Mouse (Mus musculus) large intestine, adult 2 months (tissue): ENCODE measurements around the gene Rsph4a. TPM values are rescaled to one million over a fixed set of nuclear protein-coding genes. Genes with fewer than 3 reads are reported as not detected.
"Not testable (repeated sequence)": the region's sequence is repeated elsewhere in the genome, so short reads cannot be mapped to it uniquely, and the experiment has no call there.

ENCODE experiments used
- DNase-seq: peaks from one replicate; pipeline ENCODE4 v3.0.0-alpha.2; 2012; ENCODE audit warnings: low read depth, low spot score
- WGBS: fragments of 180-500 bp; shearing (Covaris S2); methylation state at CpG from one replicate; pipeline ENCODE4 v1.1.7; 2018; 5-methylcytosine and 5-hydroxymethylcytosine counted together
- polyA plus RNA-seq: library from polyadenylated mRNA; depleted of rRNA; stranded (reverse); fragments of >200 nt; gene quantifications from 2 replicates; pipeline ENCODE4 v1.2.3, GENCODE M21; 2012; rRNA removed

The Rsph4a gene
- polyA plus RNA-seq: 0.04 TPM in 1 of 2 replicates, not detected in the other

DNA sequence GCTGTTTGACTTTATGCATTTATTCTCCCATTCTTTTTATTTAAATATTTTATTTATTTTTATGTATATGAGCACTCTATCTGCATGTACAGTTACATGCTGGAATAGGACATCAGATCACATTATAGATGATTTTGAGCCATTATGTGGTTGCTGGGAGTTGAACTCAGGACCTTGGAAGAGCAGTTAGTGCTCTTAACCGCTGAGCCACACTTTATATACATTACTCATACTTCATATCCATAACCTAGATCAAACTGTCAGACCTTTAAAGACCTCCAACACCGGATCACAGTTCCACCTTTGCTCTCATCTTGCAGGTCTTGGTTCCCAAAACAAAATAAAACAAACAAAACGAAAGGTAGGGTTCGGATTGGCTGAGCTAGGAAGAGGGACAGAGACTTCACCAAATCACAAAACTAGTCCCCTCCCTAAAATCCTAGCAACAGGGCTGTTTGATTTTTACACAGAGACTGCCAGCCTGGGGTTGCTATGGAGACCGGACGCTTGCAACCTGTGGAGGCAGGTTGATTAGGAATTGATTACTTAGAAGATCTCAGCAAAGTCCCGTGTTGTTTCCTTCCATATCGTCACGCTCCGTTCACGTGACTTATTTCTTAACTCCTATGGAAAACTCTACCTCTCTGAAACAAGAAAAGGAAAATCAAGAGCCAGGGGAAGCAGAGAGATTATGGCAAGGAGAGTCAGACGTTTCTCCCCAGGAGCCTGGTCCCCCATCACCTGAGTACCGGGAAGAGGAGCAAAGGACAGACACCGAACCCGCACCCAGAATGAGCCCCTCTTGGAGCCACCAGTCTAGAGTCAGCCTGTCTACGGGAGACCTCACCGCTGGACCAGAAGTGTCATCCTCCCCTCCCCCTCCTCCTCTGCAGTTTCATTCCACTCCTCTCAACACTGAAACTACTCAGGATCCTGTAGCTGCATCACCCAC lies at the start of gene Rsph4a:
Gene Rsph4a, plus strand, starts transcription at position 582 of the 952 bp plus-strand sequence.
- peak; percentile 7 for DNase-seq
- 6% methylated on average over 17 of the region's 17 CpGs for WGBS

DNA sequence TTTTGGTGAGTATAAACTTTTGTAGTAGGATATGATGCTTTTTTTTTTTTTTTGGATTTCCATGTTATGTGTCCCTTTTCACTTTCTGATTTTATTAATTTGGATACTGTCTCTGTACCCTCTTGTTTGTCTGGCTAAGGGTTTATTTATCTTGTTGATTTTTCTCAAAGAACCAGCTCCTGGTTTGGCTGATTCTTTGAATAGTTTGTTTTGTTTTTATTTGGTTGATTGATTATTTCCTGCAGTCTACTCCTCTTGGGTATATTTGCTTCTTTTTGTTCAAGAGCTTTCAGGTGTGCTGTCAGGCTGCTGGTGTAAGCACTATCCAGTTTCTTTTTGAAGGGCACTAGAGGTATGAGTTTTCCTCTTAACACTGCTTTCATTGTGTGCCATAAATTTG lies 47.5 kb upstream of the Rsph4a start, which contains the start of gene Sult3a1:
Gene Sult3a1, plus strand, starts transcription at position 301 of the 400 bp plus-strand sequence.
- DNase-seq: no peak

DNA sequence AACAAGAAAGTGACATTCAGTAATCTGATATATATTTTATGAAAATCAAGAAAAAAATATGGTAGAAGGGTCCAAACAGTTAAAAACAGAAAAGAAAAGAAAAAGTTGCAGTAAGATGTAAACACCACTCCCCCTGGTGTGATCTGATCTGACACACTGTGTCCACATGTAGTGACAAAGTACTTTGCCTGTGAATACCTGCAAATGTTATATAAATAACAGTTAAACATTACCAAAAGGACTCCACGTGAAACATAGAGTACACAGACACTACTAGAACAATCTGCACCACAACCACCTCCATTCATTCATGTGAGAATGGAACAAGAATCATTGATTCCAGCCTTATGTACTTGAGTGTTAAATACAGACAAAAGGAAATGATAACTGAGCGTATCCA lies 38.9 kb upstream of the Rsph4a start:
- DNase-seq: no peak
- WGBS: 46% methylated on average over 2 of the region's 2 CpGs

DNA sequence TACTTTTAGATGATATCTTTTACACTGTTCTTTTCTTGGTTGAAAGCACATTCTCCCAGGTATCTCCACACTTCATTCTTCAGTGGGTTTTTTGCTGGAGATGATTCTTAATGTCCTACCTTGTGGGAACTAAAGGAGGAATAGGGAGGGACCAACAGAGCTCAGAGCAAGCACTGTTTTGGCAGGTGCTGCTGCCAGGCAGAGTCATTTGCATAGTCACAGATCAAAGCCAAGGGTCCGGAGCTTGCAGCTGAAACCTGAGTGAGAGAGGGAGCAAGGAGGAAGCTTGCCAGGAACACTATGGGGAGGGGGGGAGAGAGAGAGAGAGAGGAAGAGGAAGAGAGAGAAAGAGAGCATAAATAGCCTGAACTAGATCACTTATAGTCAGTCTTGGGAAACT lies 34.5 kb upstream of the Rsph4a start:
- no peak for DNase-seq
- WGBS: 16% methylated on average over 1 of the region's 1 CpGs

DNA sequence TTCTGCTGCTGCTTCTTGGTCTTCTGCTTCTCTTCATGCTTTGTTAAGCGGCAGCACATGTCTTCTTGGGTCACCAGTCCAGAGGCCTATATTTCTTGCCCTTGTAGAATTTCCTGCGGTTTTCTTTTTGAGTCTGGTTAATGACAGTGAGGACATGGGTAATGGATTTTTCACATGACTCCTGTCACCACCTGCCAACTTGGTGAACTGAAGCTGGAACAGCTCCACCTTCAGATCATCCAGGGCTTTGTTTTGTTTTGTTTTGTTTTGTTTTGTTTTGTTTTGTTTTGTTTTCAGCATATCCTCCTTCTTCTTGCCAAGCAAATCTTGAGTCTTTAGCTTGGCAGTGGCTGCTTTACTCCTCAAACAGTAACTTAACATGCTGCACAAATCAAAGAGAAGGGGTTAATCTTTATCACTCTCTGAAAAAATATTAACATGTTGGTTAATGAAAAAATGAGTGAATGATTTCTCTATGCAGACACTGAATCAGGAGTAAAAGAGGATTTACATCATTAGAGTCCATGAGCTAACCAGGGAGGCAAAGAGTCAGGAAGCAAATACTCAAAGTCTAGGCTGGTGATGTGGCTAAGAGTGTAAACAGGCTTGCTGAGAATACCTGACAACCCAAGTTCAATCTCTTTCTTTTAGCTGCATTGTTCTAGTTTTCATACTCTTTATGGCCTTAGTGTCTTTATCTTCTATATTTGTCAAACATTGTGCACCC lies 32.1 kb upstream of the Rsph4a start:
- 88% methylated on average over 2 of the region's 2 CpGs for WGBS
- no peak for DNase-seq

DNA sequence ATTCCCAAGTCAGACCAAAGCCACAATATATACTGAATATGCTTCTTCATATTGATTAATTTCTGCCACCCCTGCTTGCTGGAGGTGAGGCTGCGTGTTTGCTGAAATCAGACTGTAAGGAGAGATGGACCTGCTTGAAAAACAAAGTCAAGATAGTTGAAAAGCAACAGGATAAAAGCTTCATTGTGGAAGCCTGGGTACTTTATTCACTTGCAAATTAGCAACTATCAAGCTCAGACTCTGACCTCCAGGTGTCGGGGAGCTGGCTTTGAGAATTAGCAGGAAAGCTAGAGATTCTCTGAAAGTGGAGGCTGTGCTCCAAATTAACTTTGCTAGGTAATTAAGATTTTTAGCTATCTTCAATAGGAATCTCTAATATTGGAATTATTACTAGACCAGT lies 22.5 kb upstream of the Rsph4a start:
- WGBS: 88% methylated on average over 2 of the region's 2 CpGs
- not testable (repeated sequence) for DNase-seq

DNA sequence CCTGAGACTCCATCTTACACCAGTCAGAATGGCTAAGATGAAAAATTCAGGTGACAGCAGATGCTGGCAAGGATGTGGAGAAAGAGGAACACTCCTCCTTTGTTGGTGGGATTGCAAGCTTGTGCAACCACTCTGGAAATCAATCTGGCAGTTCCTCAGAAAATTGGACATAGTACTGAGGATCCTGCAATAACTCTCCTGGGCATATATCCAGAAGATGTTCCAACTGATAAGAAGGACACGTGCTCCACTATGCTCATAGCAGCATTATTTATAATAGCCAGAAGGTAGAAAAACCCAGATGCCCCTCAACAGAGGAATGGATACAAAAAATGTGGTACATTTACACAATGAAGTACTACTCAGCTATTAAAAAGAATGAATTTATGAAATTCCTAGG lies 3.4 kb upstream of the Rsph4a start:
- not testable (repeated sequence) for DNase-seq
- 53% methylated on average over 1 of the region's 1 CpGs for WGBS

DNA sequence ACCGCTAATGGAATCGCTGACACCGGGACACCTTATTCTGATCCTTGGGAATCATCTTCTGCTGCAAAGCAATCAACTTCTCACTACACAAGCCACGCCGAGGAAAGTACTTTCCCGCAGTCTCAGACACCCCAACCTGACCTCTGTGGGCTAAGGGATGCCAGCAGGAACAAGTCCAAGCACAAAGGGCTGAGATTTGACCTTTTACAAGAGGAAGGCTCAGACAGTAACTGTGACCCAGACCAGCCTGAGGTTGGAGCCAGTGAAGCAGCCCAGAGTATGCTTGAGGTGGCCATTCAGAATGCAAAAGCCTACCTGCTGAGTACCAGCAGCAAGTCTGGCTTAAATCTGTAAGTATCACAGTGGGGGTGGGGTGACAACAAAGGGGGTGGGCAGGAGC lies 578 bp downstream of the Rsph4a start:
- DNase-seq: no peak
- WGBS: 8% methylated on average over 6 of the region's 6 CpGs

DNA sequence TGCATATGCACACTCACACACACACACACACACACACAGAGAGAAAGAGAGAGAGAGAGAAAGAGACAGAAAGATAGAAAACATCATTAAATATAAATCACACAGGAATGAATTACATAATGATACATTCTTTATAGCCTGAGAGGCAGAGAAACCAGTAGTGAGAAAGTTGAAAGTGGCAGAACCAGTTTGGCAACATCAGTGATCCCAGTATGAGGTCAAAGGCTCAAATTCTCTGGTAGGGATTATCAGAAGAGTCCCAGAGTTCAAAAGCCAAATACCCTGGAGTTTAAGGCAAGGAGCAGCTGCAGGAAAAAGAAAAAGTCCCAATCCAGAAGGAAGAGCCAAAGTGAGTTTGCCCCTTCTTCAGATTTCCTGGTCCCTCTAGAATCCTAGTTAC lies 35.8 kb downstream of the Rsph4a start:
- peak; percentile 87 for DNase-seq

DNA sequence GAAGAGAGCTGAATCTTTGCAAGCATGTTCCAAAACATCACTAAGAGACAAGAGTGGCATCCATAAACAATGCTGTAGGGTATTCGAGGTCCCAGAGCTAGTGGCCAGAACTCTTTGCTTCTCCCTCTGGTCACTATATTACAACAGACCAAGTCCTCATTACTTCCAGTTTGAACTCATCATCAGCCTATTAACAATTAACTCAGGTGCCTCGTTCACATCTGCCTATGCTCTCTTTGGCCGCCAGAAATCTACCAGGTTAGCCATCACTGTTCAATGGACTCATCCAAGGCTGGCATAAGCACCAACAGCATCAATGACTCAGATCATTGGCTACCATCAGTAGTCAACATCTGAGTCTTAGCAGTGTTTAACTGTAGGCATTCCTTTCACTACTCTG lies 40.5 kb downstream of the Rsph4a start:
- DNase-seq: no peak
- 73% methylated on average over 3 of the region's 3 CpGs for WGBS

DNA sequence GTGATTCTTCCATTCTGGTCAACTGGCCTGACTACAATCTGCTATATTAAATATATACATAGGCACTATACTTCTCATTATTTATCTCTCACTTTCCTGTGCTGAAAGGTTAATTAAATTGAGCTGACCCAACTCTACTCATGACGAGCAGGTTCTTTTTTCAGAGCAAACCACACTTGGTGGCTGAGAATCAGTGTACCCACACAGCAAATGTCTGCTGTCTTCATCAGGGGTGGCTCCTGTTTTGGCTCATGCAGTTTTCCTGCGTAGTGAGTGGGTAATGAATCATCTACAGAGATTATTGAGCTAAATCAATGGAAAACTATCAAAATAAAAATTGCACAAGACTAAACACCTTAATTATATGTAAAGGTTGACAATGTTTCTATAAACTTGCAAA lies 41.4 kb downstream of the Rsph4a start:
- 85% methylated on average over 2 of the region's 2 CpGs for WGBS
- DNase-seq: no peak

DNA sequence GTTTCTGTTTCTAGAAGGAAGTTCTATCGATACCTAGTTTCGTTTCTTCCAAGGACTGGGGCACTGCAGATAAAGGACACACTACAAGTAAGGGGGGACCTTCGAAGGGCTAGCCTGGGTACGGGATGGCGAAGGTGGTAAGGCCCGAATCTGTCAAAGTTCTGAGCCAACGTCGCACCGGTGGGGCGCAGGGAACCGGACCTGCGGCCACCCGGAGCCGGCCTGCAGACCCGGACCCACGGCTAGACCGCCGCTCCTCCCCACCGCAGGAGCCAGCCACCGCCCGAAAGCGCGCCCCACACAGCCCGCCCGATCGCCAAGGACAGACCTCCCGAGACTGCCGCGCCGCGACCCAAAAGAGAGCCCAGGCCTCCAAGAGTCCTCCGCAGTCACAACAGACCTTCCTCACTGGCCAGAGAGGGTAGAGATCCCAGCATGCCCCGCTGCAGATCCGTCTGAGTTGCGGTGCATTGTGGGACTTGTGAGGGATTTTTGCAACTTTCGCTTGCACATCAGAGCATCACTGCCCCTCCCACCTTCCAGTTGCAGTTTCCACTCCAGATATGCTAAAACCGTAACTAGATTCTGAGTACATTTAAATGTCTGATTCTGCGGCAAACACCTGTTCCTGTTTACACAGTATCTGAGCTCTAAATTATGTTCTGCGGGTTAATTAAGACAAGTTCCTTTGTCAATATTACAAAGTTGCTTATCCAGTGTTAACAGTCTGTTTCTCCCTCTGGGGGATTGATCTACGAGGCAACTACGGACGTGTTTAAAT lies 46.1 kb downstream of the Rsph4a start, which contains the start of gene Zup1:
Gene Zup1, minus strand, starts transcription at position 467 of the 781 bp plus-strand sequence.
- DNase-seq: peak; percentile 62
- WGBS: under 1% methylated on average over 42 of the region's 42 CpGs

DNA sequence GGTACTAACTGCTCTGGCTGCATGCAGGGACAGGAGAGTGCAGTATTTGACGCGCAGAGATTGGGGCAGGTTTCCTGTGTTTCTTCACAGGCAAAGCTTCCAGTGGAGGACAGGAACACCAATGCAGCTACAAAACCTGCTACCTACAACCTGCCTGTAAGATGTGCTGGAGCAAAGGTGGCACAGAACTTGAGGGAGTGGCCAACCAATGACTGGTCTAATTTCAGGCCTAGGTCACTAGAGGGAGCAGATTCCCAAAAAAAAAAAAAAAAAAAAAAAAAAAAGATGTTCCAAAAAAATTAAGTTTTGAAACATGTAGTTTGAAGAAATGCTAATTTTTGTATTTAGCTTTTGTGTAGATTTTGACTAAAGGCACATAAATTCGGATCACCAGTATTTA lies 47.6 kb downstream of the Rsph4a start:
- WGBS: 90% methylated on average over 3 of the region's 3 CpGs
- no peak for DNase-seq

Other genes starting within 250 kb of the Rsph4a start
- gene Sult3a2, start 118.4 kb upstream of the Rsph4a start, polyA plus RNA-seq: not detected in 2 replicates
- gene Sult3a1, start 47.4 kb upstream of the Rsph4a start, polyA plus RNA-seq: not detected in 2 replicates
- gene Zup1, start 46.2 kb downstream of the Rsph4a start, polyA plus RNA-seq: 4.1 and 5.7 TPM in 2 replicates
- 15.0 and 20.2 TPM in 2 replicates for gene Rwdd1, start 114.5 kb downstream of the Rsph4a start, polyA plus RNA-seq
- gene Trappc3l, start 132.5 kb downstream of the Rsph4a start, polyA plus RNA-seq: not detected in 2 replicates
- not detected in 2 replicates for gene Calhm4, start 139.2 kb downstream of the Rsph4a start, polyA plus RNA-seq
- 0.56 and 0.73 TPM in 2 replicates for gene Calhm5, start 191.4 kb downstream of the Rsph4a start, polyA plus RNA-seq
- gene Calhm6, start 222.9 kb downstream of the Rsph4a start, polyA plus RNA-seq: 3.7 TPM in 2 replicates